Mouse (Mus musculus) heart, embryonic 14.5 days (tissue): ENCODE measurements at regions not wholly inside any gene's neighbourhood (a gene's known extent, or its start where the extent isn't known, plus 50 kb on each side); places are given as distances from the start of the nearest gene placed in this dataset.

Source experiments
- ATAC-seq: fragments of 200-750 bp; cut with Nextera tagmentation; 2 replicates; pipeline ENCODE4 v1.8.0; 2017; ENCODE audit warnings: low read depth, moderate TSS enrichment; ENCODE audit not compliant: insufficient number of reproducible peaks, insufficient read depth, low FRiP score
- H3K27ac ChIP-seq, 2 experiments: fragments of 200-500 bp in 1 of 2; fragments of 300-500 bp in 1 of 2; sonication (generic) in 1 of 2; replicated peaks in 1 of 2; 2 replicates each; pipeline ENCODE4 v1.5.1; 2012 to 2014; ENCODE audit warnings: low read depth in 2 of 2, low read length in 2 of 2, control low read depth in 1 of 2, mild to moderate bottlenecking in 1 of 2, mixed read lengths in 1 of 2; ENCODE audit not compliant: control insufficient read depth in 1 of 2, insufficient read depth in 1 of 2
- H3K27me3 ChIP-seq: fragments of 300-500 bp; sonication (generic); 2 replicates; pipeline ENCODE4 v1.6.1; 2014; ENCODE audit warnings: mild to moderate bottlenecking, low read length, control low read depth; ENCODE audit not compliant: control insufficient read depth, insufficient read depth
- H3K36me3 ChIP-seq: fragments of 300-500 bp; sonication (generic); 2 replicates; pipeline ENCODE4 v1.6.1; 2014; ENCODE audit warnings: mild to moderate bottlenecking, control low read depth, low read length, mixed read lengths; ENCODE audit not compliant: control insufficient read depth, insufficient read depth
- H3K4me1 ChIP-seq, 2 experiments: fragments of 200-500 bp in 1 of 2; fragments of 300-500 bp in 1 of 2; sonication (generic) in 1 of 2; 2 replicates each; pipeline ENCODE4 v1.6.1; 2012 to 2014; ENCODE audit warnings: low read length in 2 of 2, control low read depth in 1 of 2, mixed read lengths in 1 of 2; ENCODE audit not compliant: control insufficient read depth in 2 of 2, insufficient read depth in 2 of 2
- H3K4me2 ChIP-seq: fragments of 300-500 bp; sonication (generic); 2 replicates; pipeline ENCODE4 v1.6.1; 2014; ENCODE audit warnings: mild to moderate bottlenecking, low read length
- H3K4me3 ChIP-seq, 2 experiments: fragments of 200-500 bp in 1 of 2; fragments of 300-500 bp in 1 of 2; sonication (generic) in 1 of 2; 2 replicates each; pipeline ENCODE4 v1.5.1; 2012 to 2014; ENCODE audit warnings: low read length in 2 of 2, mild to moderate bottlenecking in 2 of 2, control low read depth in 1 of 2, low read depth in 1 of 2, moderate library complexity in 1 of 2; ENCODE audit not compliant: control insufficient read depth in 1 of 2, insufficient read depth in 1 of 2
- H3K9ac ChIP-seq: fragments of 300-500 bp; sonication (generic); 2 replicates; pipeline ENCODE4 v1.6.1; 2014; ENCODE audit warnings: mild to moderate bottlenecking, low read length
- H3K9me3 ChIP-seq: fragments of 300-500 bp; sonication (generic); 2 replicates; pipeline ENCODE4 v1.6.1; 2016; ENCODE audit warnings: low read length, control low read depth; ENCODE audit not compliant: control insufficient read depth
- WGBS: fragments of 180-500 bp; shearing (Covaris S2); extraction: QIAGEN DNeasy Blood & Tissue Kit; methylation state at CpG from one replicate; pipeline ENCODE4 v1.1.7; 2014; 5-methylcytosine and 5-hydroxymethylcytosine counted together

DNA sequence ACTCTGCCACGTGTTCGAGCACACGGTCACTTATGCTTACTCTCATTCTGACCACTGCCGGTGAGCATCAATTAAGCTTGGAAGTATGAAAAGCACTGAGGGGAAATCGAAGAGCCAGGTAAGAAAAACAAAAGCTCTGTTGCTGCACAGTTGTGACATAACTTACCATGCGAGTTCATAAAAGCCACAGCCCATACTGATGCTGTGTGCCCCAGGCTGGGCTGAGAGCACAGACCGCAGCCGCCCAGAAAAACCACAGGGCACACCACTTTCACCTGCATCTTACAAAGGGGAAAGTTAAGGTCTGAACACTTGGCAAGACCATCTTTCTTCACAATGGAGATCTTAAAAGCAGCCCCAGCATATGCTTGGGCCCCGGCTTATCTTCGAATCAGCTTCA, 338.2 kb upstream of the Nfe2l3 start:
- Histone ChIP-seq H3K4me3 (no peak overlapping the region), H3K9me3 (no peaks in the 10 kb centered on the region), H3K4me2 (no peak overlapping the region), H3K9ac (no peak overlapping the region), H3K4me1 (no peaks in the 10 kb centered on the region), H3K27me3 (no peaks in the 10 kb centered on the region), H3K36me3 (no peaks in the 10 kb centered on the region), H3K27ac (no peak overlapping the region)
- no peak for ATAC-seq
- whole genome bisulfite sequencing: 85% methylated on average over 10 of the region's 10 CpGs

DNA sequence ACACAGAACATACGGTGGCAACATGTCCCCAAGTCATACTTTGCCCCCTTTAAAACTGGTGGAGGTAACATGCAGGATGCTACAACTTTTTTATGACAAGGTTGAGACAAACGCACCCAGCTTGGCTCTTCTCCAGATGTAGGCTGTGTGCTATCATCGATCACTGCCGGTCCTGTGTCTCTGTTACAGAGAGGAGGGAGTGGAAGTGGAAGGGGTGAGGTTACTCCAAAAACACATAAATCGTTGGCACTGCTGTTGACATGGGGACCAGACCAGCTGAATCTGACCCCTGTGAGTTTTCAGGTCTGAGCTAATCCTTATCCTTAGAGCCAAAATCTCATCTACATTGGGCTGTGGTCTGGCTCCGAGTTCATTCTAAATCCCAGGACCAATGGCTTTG, 335.0 kb upstream of the Nfe2l3 start:
- no peak overlapping the region for H3K9ac ChIP-seq
- no peaks in the 10 kb centered on the region for H3K4me1 ChIP-seq
- no peak overlapping the region for H3K27ac ChIP-seq
- H3K36me3 ChIP-seq: no peaks in the 10 kb centered on the region
- H3K4me3 ChIP-seq: no peak overlapping the region
- no peaks in the 10 kb centered on the region for H3K9me3 ChIP-seq
- no peaks in the 10 kb centered on the region for H3K27me3 ChIP-seq
- no peak for ATAC-seq
- H3K4me2 ChIP-seq: no peak overlapping the region
- WGBS: 79% methylated on average over 6 of the region's 6 CpGs

DNA sequence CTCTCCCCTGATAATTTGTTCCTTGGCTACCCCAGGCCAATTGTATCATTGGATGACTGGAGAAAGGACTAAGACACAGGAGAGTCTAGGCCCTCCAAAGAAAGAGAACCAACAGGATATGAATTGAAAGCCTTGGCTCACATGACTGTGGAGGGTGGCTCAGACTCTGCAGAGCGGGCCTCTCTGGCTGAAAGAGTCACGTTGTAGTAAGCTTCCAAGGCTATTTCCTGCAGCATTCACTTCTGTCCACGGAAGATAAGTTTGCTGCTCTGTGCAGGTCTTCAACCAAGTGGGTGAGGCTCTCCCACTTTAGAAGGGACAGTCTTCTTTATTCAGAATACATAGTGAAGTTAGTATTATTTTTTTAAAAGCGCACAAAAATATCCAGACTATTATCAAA, 332.1 kb upstream of the Nfe2l3 start:
- no peak overlapping the region for H3K27ac ChIP-seq
- no peak overlapping the region for H3K4me2 ChIP-seq
- WGBS: 49% methylated on average over 4 of the region's 4 CpGs
- no peaks in the 10 kb centered on the region; a peak in 1 of 4 replicates for H3K4me1 ChIP-seq
- no peak overlapping the region for H3K4me3 ChIP-seq
- ATAC-seq: no peak
- H3K27me3 ChIP-seq: no peaks in the 10 kb centered on the region
- no peaks in the 10 kb centered on the region for H3K36me3 ChIP-seq
- no peak overlapping the region for H3K9ac ChIP-seq
- no peaks in the 10 kb centered on the region for H3K9me3 ChIP-seq

DNA sequence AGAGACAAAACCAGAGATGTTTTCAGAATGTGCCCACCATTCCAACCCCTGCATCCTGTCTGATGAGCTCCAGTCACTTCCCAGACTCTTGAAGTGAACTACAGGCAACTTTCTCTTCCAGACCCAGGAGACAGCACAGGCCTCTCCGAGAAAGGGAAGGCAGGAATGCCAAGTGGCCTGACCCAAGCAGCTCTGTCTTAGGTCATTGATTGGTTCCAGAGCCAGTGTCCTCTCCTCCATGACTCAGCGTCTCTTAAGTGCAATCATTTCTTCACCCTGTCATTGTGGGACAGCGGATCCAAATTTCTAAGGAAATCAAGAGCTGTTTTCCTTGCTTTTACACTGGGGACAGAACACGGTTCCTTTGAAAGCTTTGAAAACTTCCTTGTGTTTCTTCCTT, 329.2 kb upstream of the Nfe2l3 start:
- Histone ChIP-seq H3K9me3 (no peaks in the 10 kb centered on the region), H3K4me3 (no peak overlapping the region), H3K27ac (no peak overlapping the region), H3K36me3 (no peaks in the 10 kb centered on the region), H3K9ac (no peak overlapping the region), H3K4me1 (peaks cover 0 to 1% of the 10 kb centered on the region in 2 experiments; a peak in 3 of 4 replicates), H3K27me3 (no peaks in the 10 kb centered on the region), H3K4me2 (no peak overlapping the region)
- 43% methylated on average over 4 of the region's 4 CpGs for WGBS
- no peak for ATAC-seq

- no peaks in the 10 kb centered on the region for H3K9me3 ChIP-seq
- no peaks in the 10 kb centered on the region for H3K36me3 ChIP-seq
- H3K4me1 ChIP-seq: peaks cover 3 to 7% of the 10 kb centered on the region in 2 experiments; a peak in 3 of 4 replicates
- H3K4me3 ChIP-seq: no peak overlapping the region
- ATAC-seq: no peak
- H3K27me3 ChIP-seq: no peaks in the 10 kb centered on the region
- H3K9ac ChIP-seq: no peak overlapping the region
- peak overlapping the region; percentile 19 to 38; a peak in 1 of 4 replicates for H3K27ac ChIP-seq
- 81% methylated on average over 5 of the region's 5 CpGs for WGBS
- H3K4me2 ChIP-seq: no peak overlapping the region
Observed at GRCm38 (mm10) chr6:51104336-51104735, 328.1 kb upstream of the Nfe2l3 start.

DNA sequence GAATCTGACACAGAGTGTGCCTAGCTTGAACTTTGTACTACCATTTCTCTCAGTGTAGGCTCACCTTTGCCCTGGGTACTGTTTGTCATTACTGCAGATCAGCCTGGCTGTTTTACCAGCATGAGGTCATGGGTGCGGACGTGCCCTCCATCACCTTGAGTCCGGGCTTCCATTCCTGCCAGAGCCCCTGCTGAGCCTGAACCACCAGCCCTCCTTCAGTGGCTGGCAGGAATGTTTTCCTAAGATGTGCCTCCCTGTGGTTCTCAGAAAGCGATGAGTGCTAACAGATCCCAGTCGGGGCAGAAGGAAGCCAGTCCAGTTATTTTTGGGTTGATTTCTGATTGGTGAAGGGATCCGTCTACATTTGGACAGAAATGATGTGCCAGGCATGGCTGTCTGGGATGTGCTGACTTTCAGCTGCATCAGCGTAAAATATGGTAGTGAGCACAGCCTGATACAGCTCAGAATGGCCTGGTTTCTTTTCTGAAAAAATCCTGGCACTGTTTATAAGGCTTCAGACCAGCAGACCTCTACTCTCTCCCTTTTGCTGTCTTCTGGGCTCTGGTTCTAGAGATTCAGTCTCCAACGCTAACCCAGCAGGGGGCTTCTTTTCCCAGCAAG, 324.0 kb upstream of the Nfe2l3 start:
- no peaks in the 10 kb centered on the region for H3K27me3 ChIP-seq
- no peaks in the 10 kb centered on the region for H3K9me3 ChIP-seq
- no peak overlapping the region for H3K9ac ChIP-seq
- peak; percentile 61; the same call in 1 of the 2 replicates for ATAC-seq
- peaks cover 3 to 8% of the 10 kb centered on the region in 2 experiments; a peak in 3 of 4 replicates for H3K4me1 ChIP-seq
- no peak overlapping the region for H3K4me3 ChIP-seq
- no peaks in the 10 kb centered on the region for H3K36me3 ChIP-seq
- 13% methylated on average over 8 of the region's 8 CpGs for WGBS
- H3K27ac ChIP-seq: peak overlapping the region; percentile 62 to 80
- 0 out of 2 replicates have a peak overlapping the region, but pooled peaks have one; percentile 5 for H3K4me2 ChIP-seq

DNA sequence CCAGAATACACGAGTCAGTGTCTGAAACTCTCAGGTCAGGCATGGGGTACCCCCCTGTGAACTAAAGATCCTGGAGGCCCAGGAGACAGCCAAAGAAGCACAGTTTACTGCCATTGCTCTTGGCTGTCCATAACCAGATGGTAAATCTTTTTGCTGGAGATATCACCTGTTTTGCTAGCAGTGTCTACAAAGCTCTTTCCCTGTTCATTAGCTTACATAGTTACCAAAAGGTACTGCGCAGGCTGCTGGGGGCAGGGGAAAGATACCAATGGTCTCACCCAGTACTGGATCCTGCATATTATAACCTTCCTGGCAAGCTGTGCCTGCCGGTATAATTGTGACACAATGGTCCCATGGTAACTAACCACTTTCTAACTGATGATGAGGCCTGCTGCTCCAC, 321.9 kb upstream of the Nfe2l3 start:
- H3K27ac ChIP-seq: no peak overlapping the region
- no peak for ATAC-seq

More for the DNA sequence above, 321.9 kb upstream of the Nfe2l3 start:
- Histone ChIP-seq H3K9ac (no peak overlapping the region), H3K4me1 (peaks cover 3 to 8% of the 10 kb centered on the region in 2 experiments; a peak in 3 of 4 replicates), H3K36me3 (no peaks in the 10 kb centered on the region), H3K4me2 (no peak overlapping the region), H3K27me3 (no peaks in the 10 kb centered on the region), H3K4me3 (no peak overlapping the region), H3K9me3 (no peaks in the 10 kb centered on the region)
- 92% methylated on average over 3 of the region's 3 CpGs for WGBS
